Mouse (Mus musculus): ENCODE results near the gene Zswim3.

GRCm38 (mm10) chr2:164792400-164793190, 12.3 kb upstream of the Zswim3 start:
- TF ChIP-seq POLR2A (IDR thresholded peaks at IDR 0.05; ENCODE audit: control insufficient read depth, low read depth, low read length) (no peak), CTCF (IDR thresholded peaks at IDR 0.05; ENCODE audit: control insufficient read depth, insufficient read depth, insufficient replicate concordance, low read depth, low read length) (no peak)
